Mouse (Mus musculus): ENCODE data around the gene Cdkal1. TPM values are rescaled to one million over a fixed set of nuclear protein-coding genes. Genes with fewer than 3 reads are reported as not detected.

The Cdkal1 gene
- polyA plus RNA-seq, 1 experiment = 0.50 TPM

DNA sequence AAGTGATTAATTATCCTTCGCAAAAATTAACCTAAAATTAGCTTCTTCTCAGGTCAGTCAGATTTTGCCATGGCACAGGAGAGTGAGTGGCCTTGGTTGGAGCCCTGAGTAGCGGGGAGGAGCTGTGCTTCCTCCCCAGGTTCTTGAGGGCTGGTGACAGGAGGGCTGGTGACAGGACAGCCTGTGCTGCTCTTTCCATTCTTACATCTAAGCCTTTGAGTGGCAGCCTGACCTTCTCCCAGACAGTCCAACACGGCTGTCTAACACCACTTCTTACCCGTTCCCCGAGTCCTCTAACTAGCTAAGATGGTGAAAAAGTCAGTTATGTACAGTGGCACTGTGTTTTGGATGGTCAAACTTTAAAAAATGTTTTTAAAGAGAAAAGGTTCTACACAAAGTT is 452.3 kb downstream of the Cdkal1 start:
- no peaks in the 10 kb centered on the region for H3K36me3 ChIP-seq (replicated peaks; ENCODE audit: low read length)
- no peak overlapping the region for H3K4me3 ChIP-seq (replicated peaks)
- H3K27me3 ChIP-seq (replicated peaks) = no peaks in the 10 kb centered on the region
- H3K9me3 ChIP-seq = no peaks in the 10 kb centered on the region
- H3K4me1 ChIP-seq = 0 out of 2 replicates have a peak, but pooled peaks cover 1% of the 10 kb centered on the region
- TF ChIP-seq FLI1 (IDR thresholded peaks at IDR 0.05; ENCODE audit: low read length) = no peak
- no peak for TF ChIP-seq GATA1 (IDR thresholded peaks at IDR 0.05; ENCODE audit: borderline replicate concordance, low read length)

DNA sequence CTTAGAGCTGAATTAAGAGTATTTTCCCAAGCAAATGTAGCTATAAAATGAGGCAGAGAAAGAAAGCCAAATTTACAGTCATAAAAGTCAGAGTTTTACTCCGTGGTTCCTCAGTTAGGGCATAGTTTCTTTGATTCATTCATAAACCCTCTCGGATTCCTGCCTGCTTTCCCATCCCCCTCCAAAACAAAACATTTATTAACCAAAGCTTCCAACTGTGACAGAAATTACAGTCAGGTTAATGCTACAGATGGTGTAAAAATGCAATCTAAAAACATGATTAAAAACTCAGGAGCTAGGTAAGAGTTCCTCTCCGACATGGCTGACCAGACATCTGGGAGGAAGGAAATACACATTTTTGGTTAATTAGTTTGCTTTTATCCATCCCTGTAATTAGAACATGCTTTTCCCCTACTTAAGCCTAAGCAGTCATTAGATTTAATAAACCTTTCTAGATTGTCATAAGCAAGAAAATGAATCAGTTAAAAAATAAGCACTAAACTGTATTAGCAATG is 452.9 kb downstream of the Cdkal1 start:
- no peak for TF ChIP-seq FLI1 (IDR thresholded peaks at IDR 0.05; ENCODE audit: low read length)
- no peak for TF ChIP-seq GATA1 (IDR thresholded peaks at IDR 0.05; ENCODE audit: borderline replicate concordance, low read length)

DNA sequence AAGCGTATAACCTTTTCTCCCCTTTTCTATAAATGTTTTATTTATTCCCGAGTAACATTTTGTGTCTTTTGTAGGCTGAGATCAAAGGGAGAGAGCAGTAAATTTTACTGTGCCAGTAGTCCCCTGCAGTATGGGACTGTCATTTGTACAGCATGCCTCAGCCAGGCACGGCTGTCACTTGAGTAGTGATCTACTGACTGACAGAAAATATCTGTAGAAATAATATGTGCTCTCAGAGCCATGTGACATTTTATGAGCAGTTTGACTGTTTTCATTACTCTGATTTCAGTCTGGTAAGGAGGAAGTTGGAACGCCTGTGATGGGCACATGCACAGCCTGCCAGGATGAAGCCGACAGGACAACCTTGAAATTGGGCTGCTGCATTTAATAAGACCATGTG is 455.6 kb downstream of the Cdkal1 start:
- H3K27me3 ChIP-seq (replicated peaks) = no peaks in the 10 kb centered on the region
- TF ChIP-seq FLI1 (IDR thresholded peaks at IDR 0.05; ENCODE audit: low read length) (no peak), GATA1 (IDR thresholded peaks at IDR 0.05; ENCODE audit: borderline replicate concordance, low read length) (no peak)
- no peak overlapping the region for H3K4me3 ChIP-seq (replicated peaks)
- no peaks in the 10 kb centered on the region for H3K9me3 ChIP-seq
- no peaks in the 10 kb centered on the region for H3K4me1 ChIP-seq
- no peaks in the 10 kb centered on the region for H3K36me3 ChIP-seq (replicated peaks; ENCODE audit: low read length)

More for the DNA sequence above, 452.9 kb downstream of the Cdkal1 start:
- H3K27me3 ChIP-seq (replicated peaks) = no peaks in the 10 kb centered on the region
- no peaks in the 10 kb centered on the region for H3K36me3 ChIP-seq (replicated peaks; ENCODE audit: low read length)
- no peaks in the 10 kb centered on the region for H3K4me1 ChIP-seq
- no peak overlapping the region for H3K4me3 ChIP-seq (replicated peaks)
- H3K9me3 ChIP-seq = no peaks in the 10 kb centered on the region

DNA sequence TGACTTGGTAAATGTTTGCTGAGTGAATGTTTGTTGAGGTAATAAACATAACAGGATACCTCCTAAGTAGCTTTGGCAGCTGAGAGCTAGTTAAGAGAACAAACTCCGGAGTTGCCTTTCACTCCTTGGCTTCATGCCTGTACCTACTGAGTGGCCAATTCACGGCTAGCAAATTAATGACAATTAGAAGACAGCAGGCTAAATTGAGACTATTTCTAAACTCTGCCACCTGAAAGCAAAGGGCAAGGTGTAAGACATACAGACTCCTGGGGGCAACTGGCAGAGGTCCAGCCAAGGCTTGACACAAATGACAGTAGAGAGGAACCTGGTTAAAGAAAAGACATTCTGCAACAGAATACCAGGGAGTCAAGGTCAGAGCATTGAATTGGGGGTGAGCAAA is 457.0 kb downstream of the Cdkal1 start:
- Histone ChIP-seq H3K4me1 (no peaks in the 10 kb centered on the region), H3K27me3 (replicated peaks) (no peaks in the 10 kb centered on the region), H3K4me3 (replicated peaks) (no peak overlapping the region), H3K9me3 (no peaks in the 10 kb centered on the region), H3K36me3 (replicated peaks; ENCODE audit: low read length) (no peaks in the 10 kb centered on the region)
- TF ChIP-seq GATA1 (IDR thresholded peaks at IDR 0.05; ENCODE audit: borderline replicate concordance, low read length) = no peak
- TF ChIP-seq FLI1 (IDR thresholded peaks at IDR 0.05; ENCODE audit: low read length) = no peak

DNA sequence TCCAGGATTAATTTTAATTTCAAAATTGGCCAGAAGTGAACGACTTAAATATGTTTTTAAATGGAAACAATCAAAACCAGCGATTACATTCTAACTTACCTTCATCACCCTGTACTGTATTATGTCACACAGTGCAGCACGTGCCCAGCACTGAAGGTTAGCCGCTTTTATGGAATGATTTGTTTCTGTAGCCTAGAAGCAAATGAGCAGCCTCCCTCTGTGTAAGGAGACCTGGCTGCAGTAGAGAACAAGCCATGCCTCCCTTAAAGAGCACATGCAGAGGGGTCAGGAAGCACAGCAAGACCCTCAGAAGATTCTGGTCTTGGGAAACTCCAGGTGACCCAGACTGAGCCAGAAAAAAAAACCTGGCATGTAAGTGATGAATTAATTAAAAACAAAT is 459.8 kb downstream of the Cdkal1 start:
- H3K27me3 ChIP-seq (replicated peaks) = no peaks in the 10 kb centered on the region
- H3K36me3 ChIP-seq (replicated peaks; ENCODE audit: low read length) = no peaks in the 10 kb centered on the region
- no peak overlapping the region for H3K4me3 ChIP-seq (replicated peaks)
- H3K9me3 ChIP-seq = peaks cover 4% of the 10 kb centered on the region; the same call in 1 of the 2 replicates
- TF ChIP-seq FLI1 (IDR thresholded peaks at IDR 0.05; ENCODE audit: low read length) (no peak), GATA1 (IDR thresholded peaks at IDR 0.05; ENCODE audit: borderline replicate concordance, low read length) (no peak)
- H3K4me1 ChIP-seq = no peaks in the 10 kb centered on the region

DNA sequence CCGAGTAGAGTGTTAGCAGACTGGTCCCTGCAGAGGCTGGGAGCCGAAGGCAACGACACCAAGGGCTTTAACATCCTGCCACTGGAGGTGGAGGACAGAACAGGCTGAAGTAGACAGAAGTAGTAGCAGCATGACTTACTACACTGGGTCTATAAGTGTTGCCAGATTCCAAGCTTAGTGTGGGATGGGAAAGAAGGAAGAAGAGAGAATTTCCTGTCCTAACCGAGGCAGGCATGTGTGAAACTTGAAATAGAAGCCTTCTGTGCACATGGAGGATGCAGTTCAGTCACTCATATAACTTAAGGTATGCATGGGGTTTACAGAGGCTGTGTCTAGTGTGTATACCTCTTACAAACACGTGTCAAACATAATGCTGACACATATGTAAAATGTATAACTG is 465.4 kb downstream of the Cdkal1 start:
- H3K27me3 ChIP-seq (replicated peaks) = no peaks in the 10 kb centered on the region
- no peaks in the 10 kb centered on the region for H3K36me3 ChIP-seq (replicated peaks; ENCODE audit: low read length)
- no peak for TF ChIP-seq GATA1 (IDR thresholded peaks at IDR 0.05; ENCODE audit: borderline replicate concordance, low read length)
- no peak for TF ChIP-seq FLI1 (IDR thresholded peaks at IDR 0.05; ENCODE audit: low read length)
- H3K4me3 ChIP-seq (replicated peaks) = no peak overlapping the region
- peaks cover 6% of the 10 kb centered on the region; the same call in 1 of the 2 replicates for H3K9me3 ChIP-seq
- H3K4me1 ChIP-seq = peaks cover 11% of the 10 kb centered on the region; the same call in 1 of the 2 replicates

DNA sequence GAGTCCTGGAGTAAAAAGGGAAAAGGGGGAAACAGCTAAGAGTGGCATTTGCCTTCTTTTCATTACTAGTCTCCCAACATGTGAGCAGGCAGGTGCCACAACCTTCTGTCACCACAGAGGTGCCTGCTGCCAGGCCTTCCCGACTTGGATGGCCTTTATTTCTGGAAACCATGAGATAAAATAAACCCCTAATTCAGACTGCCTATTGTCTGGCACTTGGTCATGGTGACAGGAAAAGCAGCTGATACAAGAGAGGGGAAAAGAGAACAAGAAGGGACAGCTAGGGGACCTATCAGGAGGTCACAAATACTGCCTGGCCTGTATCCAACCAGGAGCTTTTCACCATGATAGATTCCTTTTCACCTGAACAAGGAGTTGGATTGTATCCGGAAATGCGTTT is 466.6 kb downstream of the Cdkal1 start:
- Histone ChIP-seq H3K4me1 (peaks cover 11% of the 10 kb centered on the region; the same call in 1 of the 2 replicates), H3K4me3 (replicated peaks) (no peak overlapping the region), H3K36me3 (replicated peaks; ENCODE audit: low read length) (no peaks in the 10 kb centered on the region), H3K9me3 (peaks cover 6% of the 10 kb centered on the region; the same call in 1 of the 2 replicates), H3K27me3 (replicated peaks) (no peaks in the 10 kb centered on the region)
- TF ChIP-seq FLI1 (IDR thresholded peaks at IDR 0.05; ENCODE audit: low read length) = no peak
- TF ChIP-seq GATA1 (IDR thresholded peaks at IDR 0.05; ENCODE audit: borderline replicate concordance, low read length) = no peak

DNA sequence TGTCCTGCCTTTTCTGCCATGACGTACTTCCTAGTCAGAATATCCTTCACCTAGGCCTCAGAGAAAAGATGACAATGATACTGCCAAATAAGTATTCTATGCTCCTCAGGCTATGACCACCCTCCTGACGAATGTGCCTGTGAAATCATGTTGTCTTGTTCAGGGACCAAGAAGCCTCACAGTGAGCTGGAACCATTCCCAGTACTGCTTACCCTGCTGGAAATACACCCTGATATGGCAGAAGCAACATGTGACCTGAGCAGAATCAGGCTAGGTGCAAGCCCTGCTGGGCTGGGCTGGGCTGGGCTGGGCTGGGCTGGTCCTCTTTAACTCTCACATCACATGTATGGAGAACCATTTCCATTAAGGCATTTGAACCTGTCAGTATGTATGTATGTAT is 477.9 kb downstream of the Cdkal1 start:
- no peaks in the 10 kb centered on the region for H3K4me1 ChIP-seq
- H3K9me3 ChIP-seq = no peaks in the 10 kb centered on the region
- TF ChIP-seq GATA1 (IDR thresholded peaks at IDR 0.05; ENCODE audit: borderline replicate concordance, low read length) (no peak), FLI1 (IDR thresholded peaks at IDR 0.05; ENCODE audit: low read length) (no peak)
- no peaks in the 10 kb centered on the region for H3K27me3 ChIP-seq (replicated peaks)
- no peak overlapping the region for H3K4me3 ChIP-seq (replicated peaks)
- no peaks in the 10 kb centered on the region for H3K36me3 ChIP-seq (replicated peaks; ENCODE audit: low read length)

DNA sequence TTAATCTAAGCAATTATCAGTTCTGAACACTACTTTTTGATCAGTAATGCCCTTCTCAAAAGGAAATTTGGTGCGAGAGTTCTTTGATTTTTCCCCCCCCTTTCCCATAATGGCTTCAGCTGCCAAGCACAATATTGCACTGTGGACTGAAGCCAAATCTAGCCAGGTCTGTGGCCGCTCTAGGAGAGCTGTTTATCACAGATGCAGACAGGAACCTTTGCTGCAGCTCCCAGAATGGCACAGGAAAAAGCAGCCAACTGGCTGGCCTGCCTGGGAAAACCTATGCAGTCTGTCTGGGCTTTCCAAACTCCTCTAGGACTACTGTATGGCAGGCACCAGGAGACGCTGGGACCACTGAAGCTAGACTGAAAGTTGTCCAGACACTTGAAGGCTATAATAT is 483.6 kb downstream of the Cdkal1 start:
- TF ChIP-seq FLI1 (IDR thresholded peaks at IDR 0.05; ENCODE audit: low read length) (no peak), GATA1 (IDR thresholded peaks at IDR 0.05; ENCODE audit: borderline replicate concordance, low read length) (no peak)

DNA sequence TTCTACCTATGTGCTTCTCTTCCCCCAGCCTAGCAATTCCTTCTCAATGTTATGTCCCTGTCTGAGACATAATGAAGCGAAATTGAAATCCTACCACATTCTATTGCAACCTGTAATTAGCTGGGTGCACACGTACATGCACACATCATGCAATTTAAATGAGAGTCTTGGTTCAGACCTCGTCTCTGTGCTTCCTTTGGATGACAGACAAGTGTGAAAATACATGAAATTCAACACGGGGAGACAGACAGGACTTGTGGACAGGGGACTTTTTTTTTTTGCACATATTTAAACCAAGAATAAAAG is 484.1 kb downstream of the Cdkal1 start:
- H3K4me3 ChIP-seq (replicated peaks) = no peak overlapping the region
- TF ChIP-seq GATA1 (IDR thresholded peaks at IDR 0.05; ENCODE audit: borderline replicate concordance, low read length) (no peak), FLI1 (IDR thresholded peaks at IDR 0.05; ENCODE audit: low read length) (no peak)

More for the DNA sequence above, 483.6 kb downstream of the Cdkal1 start:
- Histone ChIP-seq H3K36me3 (replicated peaks; ENCODE audit: low read length) (no peaks in the 10 kb centered on the region), H3K27me3 (replicated peaks) (no peaks in the 10 kb centered on the region), H3K9me3 (no peaks in the 10 kb centered on the region), H3K4me1 (0 out of 2 replicates have a peak, but pooled peaks cover 3% of the 10 kb centered on the region), H3K4me3 (replicated peaks) (no peak overlapping the region)

More for the DNA sequence above, 484.1 kb downstream of the Cdkal1 start:
- no peaks in the 10 kb centered on the region for H3K36me3 ChIP-seq (replicated peaks; ENCODE audit: low read length)
- no peaks in the 10 kb centered on the region for H3K9me3 ChIP-seq
- H3K4me1 ChIP-seq = 0 out of 2 replicates have a peak, but pooled peaks cover 3% of the 10 kb centered on the region
- H3K27me3 ChIP-seq (replicated peaks) = no peaks in the 10 kb centered on the region

Data from megakaryocyte, embryonic 14.5 days (primary cell).